Mouse (Mus musculus): ENCODE measurements around the gene Exoc2.

GRCm38 (mm10) chr13:30764014-30764740 lies 209.7 kb downstream of the Exoc2 start:
- TF ChIP-seq CTCF (conservative IDR thresholded peaks at IDR 0.05; ENCODE audit: insufficient read depth, insufficient read length, low read depth, low read length) (no peak), POLR2A (IDR thresholded peaks at IDR 0.05; ENCODE audit: low read depth, low read length) (no peak)

Data from kidney, adult 2 months (tissue).